Mouse (Mus musculus): ENCODE measurements around the gene Vsig1. TPM values are rescaled to one million over a fixed set of nuclear protein-coding genes. Genes with fewer than 3 reads are reported as not detected.

The Vsig1 gene
- total RNA-seq, 2 experiments from 2014 or later, result not detected

Other genes starting within 250 kb of the Vsig1 start
- 10 to 100 TPM; 20.9 to 30.3 TPM for gene Mid2, start 243.0 kb upstream of the Vsig1 start, total RNA-seq (2021)
- gene Tex13b, start 94.2 kb upstream of the Vsig1 start, total RNA-seq (2021), result not detected
- 10 to 100 TPM; 23.0 to 24.3 TPM for gene Psmd10, start 49.1 kb downstream of the Vsig1 start, total RNA-seq (2021)
- gene Atg4a, start 49.3 kb downstream of the Vsig1 start, total RNA-seq (2021), result 10 to 100 TPM; 10.6 to 14.5 TPM

Data from adrenal gland, postnatal 10 days (tissue).